Mouse (Mus musculus): ENCODE results near the gene Hcst. TPM values are rescaled to one million over a fixed set of nuclear protein-coding genes. Genes with fewer than 3 reads are reported as not detected.

The Hcst gene
- total RNA-seq, 4 experiments from 2014 or later: 0.98 to 2.3 (median 1.4) TPM

Other genes with a start within 250 kb of the Hcst start
- 100 to 1,000 TPM in 3 of 4 experiments, 10 to 100 TPM in 1; 65.3 to 235 (median 137) TPM for gene Cox7a1, start 235.7 kb downstream of the Hcst start, total RNA-seq (2022)
- 100 to 1,000 TPM; 562 to 740 (median 679) TPM for gene Capns1, start 221.0 kb downstream of the Hcst start, total RNA-seq (2022)
- 10 to 100 TPM; 62.8 to 93.8 (median 72.7) TPM for gene Polr2i, start 187.9 kb downstream of the Hcst start, total RNA-seq (2022)
- 100 to 1,000 TPM; 102 to 119 (median 108) TPM for gene Tbcb, start 187.6 kb downstream of the Hcst start, total RNA-seq (2022)
- gene Ovol3, start 184.1 kb downstream of the Hcst start, total RNA-seq (2022): not detected
- under 1 TPM in 2 of 4 experiments, not detected in 2; 0.21 to 0.97 TPM for gene Thap8, start 139.8 kb downstream of the Hcst start, total RNA-seq (2022)
- gene Wdr62, start 139.4 kb downstream of the Hcst start, total RNA-seq (2022): 1 to 10 TPM; 2.7 to 7.5 (median 4.5) TPM
- 10 to 100 TPM; 20.8 to 35.8 (median 30.0) TPM for gene Clip3, start 128.1 kb downstream of the Hcst start, total RNA-seq (2022)
- gene Alkbh6, start 111.1 kb downstream of the Hcst start, total RNA-seq (2022): 100 to 1,000 TPM in 1 of 4 experiments, 10 to 100 TPM in 3; 60.5 to 112 (median 82.7) TPM
- 100 to 1,000 TPM in 1 of 4 experiments, 10 to 100 TPM in 3; 22.5 to 102 (median 57.8) TPM for gene Syne4, start 105.0 kb downstream of the Hcst start, total RNA-seq (2022)
- gene E130208F15Rik, start 98.1 kb downstream of the Hcst start, total RNA-seq (2022): 1 to 10 TPM in 3 of 4 experiments, under 1 TPM in 1; 0.87 to 2.2 (median 1.8) TPM
- 10 to 100 TPM; 13.9 to 18.4 (median 16.1) TPM for gene Sdhaf1, start 96.0 kb downstream of the Hcst start, total RNA-seq (2022)
- gene Lrfn3, start 57.1 kb downstream of the Hcst start, total RNA-seq (2022): 10 to 100 TPM; 11.5 to 15.8 (median 12.7) TPM
- 10 to 100 TPM; 31.8 to 65.8 (median 51.1) TPM for gene Tyrobp, start 6.1 kb downstream of the Hcst start, total RNA-seq (2022)
- gene Nfkbid, start 1.9 kb upstream of the Hcst start, total RNA-seq (2022): 1 to 10 TPM in 3 of 4 experiments, under 1 TPM in 1; 0.73 to 2.4 (median 1.7) TPM
- gene Aplp1, start 25.7 kb upstream of the Hcst start, total RNA-seq (2022): 10 to 100 TPM; 45.2 to 59.3 (median 46.7) TPM
- gene Kirrel2, start 37.8 kb upstream of the Hcst start, total RNA-seq (2022): not detected
- not detected for gene Nphs1, start 38.5 kb upstream of the Hcst start, total RNA-seq (2022)
- gene Prodh2, start 73.8 kb upstream of the Hcst start, total RNA-seq (2022): under 1 TPM in 1 of 4 experiments, not detected in 3; 0.56 TPM
- gene Arhgap33, start 115.2 kb upstream of the Hcst start, total RNA-seq (2022): 1 to 10 TPM; 2.2 to 9.4 (median 6.4) TPM
- gene Hspb6, start 132.3 kb upstream of the Hcst start, total RNA-seq (2022): 10 to 100 TPM; 23.5 to 56.3 (median 32.4) TPM
- gene Proser3, start 132.4 kb upstream of the Hcst start, total RNA-seq (2022): 10 to 100 TPM in 2 of 4 experiments, 1 to 10 TPM in 2; 9.1 to 13.4 (median 10.0) TPM
- gene Lin37, start 140.0 kb upstream of the Hcst start, total RNA-seq (2022): 10 to 100 TPM; 56.1 to 65.5 (median 61.7) TPM
- gene U2af1l4, start 143.4 kb upstream of the Hcst start, total RNA-seq (2022): 10 to 100 TPM; 70.4 to 83.6 (median 73.1) TPM
- 10 to 100 TPM in 1 of 4 experiments, 1 to 10 TPM in 3; 2.9 to 11.3 (median 7.4) TPM for gene Gm49396, start 143.5 kb upstream of the Hcst start, total RNA-seq (2022)
- 100 to 1,000 TPM; 146 to 179 (median 164) TPM for gene Psenen, start 143.8 kb upstream of the Hcst start, total RNA-seq (2022)
- gene Igflr1, start 145.6 kb upstream of the Hcst start, total RNA-seq (2022): 1 to 10 TPM; 2.1 to 7.9 (median 3.6) TPM
- 10 to 100 TPM; 36.8 to 65.3 (median 57.0) TPM for gene Kmt2b, start 168.9 kb upstream of the Hcst start, total RNA-seq (2022)
- 1 to 10 TPM in 1 of 4 experiments, under 1 TPM in 1, not detected in 2; 0.73 to 1.8 TPM for gene Zbtb32, start 179.1 kb upstream of the Hcst start, total RNA-seq (2022)
- under 1 TPM in 3 of 4 experiments, not detected in 1; 0.27 to 0.34 (median 0.31) TPM for gene Upk1a, start 193.0 kb upstream of the Hcst start, total RNA-seq (2022)
- gene Cox6b1, start 206.3 kb upstream of the Hcst start, total RNA-seq (2022): 1,000 to 10,000 TPM in 2 of 4 experiments, 100 to 1,000 TPM in 2; 538 to 1,102 (median 895) TPM
- gene Etv2, start 216.0 kb upstream of the Hcst start, total RNA-seq (2022): not detected
- gene Rbm42, start 230.5 kb upstream of the Hcst start, total RNA-seq (2022): 10 to 100 TPM; 76.5 to 93.6 (median 85.1) TPM
- 10 to 100 TPM in 3 of 4 experiments, 1 to 10 TPM in 1; 7.7 to 17.6 (median 12.1) TPM for gene Haus5, start 245.1 kb upstream of the Hcst start, total RNA-seq (2022)